Mouse (Mus musculus): Measurements from ENCODE around the gene Igsf11.

The Igsf11 gene

DNA sequence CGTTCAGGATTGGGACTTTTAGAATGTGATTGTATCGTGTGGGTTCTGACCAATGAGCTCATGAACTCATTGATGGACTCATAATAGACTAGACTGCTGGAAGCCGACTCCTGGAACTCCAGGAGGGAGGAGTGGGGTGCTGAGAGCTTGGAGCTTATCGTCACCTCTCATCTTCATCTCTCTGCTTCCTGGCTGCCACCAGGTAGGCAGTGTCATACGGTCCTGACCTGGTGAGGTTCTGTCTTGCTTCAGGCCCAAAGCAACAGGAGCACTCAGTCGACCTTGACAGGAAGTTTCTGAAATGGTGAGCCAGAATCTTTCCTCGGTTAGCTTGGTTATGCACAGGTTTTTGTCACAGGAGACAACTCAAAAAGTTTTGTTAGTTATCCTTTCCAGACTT, at the start of gene Igsf11:
Gene Igsf11 (plus strand): TSS at position 301 of the 400 bp plus-strand sequence.
- no peak for DNase-seq

DNA sequence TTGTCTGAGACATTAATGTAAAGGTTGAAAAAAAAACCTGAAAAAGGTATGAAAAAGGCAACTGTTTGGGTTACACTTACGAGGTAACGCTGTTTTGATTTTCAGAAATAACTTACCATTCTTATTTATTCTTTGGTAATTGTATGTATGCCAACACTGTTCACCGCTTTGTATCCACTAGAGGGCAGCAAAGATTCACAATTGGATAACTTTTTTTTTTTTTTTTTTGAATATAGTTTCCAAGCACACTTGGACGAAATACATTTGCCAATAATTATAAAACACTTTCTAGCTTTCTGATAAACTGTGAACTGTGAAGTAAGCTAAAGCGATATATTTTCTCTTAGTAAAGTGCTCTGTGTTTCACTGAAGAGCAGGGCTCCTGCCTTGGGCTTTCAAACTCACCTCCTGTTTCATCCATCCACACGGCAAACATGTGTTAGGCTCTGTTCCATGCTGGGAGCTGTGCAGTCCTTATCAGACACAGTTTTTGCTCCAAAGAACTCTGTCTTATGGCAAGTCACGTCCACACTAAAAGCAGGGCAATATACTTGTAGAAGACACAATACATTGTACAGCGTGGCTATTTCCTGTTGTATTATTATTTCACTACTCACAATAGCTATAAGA, 34.2 kb upstream of the Igsf11 start:
- DNase-seq: no peak

DNA sequence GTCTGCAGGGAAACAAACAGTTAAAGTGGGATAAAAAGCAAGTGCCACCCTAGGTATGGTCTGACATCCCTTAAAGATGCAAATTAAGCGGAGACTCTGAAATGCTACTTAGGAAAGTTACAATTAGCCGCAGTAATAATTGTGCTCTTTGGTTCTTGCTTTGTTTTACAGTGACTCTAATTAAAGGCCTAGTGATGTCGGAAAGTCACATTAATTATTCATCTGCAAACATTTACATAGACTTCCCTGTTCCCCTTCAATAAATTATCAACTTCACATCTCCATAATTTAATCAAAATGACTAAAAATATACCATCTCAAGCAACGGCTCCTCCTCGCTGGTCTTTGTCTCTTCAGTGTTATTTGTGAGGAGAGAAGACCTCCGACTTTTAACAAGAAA, 31.9 kb upstream of the Igsf11 start:
- DNase-seq: no peak

DNA sequence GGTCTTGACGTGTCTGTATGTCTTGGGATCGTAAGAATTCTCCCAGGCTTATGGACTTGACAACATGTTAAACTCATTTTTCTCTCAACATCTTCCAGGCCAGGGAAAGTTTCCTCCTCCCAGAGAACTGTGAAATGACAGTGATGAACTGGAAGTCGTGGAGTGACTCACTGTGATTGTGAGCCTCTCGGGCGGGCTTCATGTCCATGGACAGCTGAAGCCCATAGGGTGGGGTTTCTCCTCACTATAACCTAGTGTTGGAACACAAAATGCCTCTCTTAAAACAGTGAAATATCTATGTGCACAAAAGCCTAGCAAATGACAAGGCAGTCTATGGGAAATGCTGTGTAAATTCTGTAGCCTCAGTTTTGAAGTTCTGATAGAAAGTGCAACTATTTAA, 28.1 kb upstream of the Igsf11 start:
- DNase-seq: no peak

DNA sequence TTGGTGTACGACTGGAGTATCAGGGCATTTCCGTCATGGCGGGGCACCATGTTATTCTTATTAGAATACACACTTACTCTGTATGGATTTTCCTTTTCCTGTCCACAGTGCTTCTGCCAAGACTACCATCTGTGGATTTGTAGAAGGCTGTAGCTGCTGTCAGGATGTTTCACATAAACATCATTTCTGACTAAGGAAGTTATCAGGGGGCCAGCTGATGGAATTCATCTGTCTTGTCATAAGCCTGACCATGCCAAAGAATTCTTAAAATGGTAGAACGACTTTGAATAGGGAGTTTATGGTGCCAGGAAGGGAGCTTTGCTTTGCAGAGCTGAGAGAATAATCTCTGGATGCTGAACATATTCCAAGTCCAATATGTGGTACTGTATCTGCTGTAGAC, 19.2 kb upstream of the Igsf11 start:
- no peak for DNase-seq

DNA sequence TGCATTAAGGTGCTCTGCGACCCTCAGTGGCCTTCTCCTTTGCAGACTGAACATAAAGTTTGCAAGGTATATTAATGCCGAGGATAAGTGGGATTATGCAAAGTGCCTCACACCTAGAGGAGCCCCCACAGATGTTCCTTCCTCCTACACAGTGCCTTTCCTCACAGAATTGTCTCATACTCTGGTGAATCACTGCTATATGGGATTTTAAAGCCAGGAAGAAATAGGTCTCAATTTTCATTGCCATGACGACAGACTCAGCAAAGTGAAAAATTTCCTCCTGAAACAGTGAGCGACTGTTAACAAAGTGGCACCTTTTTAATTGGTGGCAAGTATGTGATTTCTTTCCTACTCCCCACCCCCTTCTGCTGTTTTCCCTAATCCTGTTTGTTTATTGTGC, 18.0 kb upstream of the Igsf11 start:
- no peak for DNase-seq

DNA sequence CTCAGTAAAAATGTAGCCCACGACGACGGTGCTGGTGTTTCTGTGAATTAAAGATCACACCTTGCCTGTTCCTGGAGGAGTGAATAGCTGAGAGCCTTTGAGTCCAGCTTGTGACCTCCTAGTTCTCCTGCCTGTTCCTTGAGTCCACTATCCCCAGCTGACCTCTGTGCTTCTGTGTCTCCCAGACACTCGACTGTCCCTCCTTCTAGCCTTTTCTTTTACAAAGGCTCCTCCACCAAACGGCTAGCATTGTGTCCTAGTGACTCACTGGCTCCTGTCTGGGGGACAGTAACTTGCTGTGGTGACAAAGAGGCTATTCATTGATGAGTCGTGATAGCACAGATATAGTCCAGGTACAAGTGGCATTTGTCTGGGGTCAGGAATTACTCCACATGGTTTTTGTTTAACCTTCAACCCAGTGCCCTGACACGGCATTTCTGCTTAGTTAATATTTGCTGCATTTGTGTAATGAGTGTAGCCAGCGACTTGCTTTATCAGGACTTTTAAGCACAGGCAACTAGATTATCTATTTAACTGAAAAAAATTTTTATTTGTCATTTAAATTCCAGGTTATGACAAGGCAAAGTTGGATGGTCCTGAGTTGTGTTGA, 6.5 kb downstream of the Igsf11 start:
- peak; percentile 78 for DNase-seq

DNA sequence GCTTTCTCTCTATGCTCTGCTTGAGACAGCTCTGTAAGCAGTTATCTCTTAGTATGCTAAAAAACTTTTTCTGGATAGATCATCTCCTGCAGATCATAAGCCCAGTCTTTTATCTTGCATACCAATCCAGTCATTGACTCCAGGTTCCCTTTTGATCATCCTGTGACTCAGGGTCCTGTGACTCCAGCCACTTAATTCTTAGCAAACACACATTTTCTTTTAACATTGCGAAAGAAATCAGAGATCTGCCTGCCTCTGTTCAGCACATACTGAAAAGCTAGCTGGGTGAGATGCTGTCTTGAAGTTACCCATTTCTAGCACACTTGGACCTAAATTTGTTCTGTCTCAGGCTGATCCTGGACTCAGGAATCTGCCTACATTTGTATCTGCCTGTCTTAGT, 7.6 kb downstream of the Igsf11 start:
- no peak for DNase-seq

DNA sequence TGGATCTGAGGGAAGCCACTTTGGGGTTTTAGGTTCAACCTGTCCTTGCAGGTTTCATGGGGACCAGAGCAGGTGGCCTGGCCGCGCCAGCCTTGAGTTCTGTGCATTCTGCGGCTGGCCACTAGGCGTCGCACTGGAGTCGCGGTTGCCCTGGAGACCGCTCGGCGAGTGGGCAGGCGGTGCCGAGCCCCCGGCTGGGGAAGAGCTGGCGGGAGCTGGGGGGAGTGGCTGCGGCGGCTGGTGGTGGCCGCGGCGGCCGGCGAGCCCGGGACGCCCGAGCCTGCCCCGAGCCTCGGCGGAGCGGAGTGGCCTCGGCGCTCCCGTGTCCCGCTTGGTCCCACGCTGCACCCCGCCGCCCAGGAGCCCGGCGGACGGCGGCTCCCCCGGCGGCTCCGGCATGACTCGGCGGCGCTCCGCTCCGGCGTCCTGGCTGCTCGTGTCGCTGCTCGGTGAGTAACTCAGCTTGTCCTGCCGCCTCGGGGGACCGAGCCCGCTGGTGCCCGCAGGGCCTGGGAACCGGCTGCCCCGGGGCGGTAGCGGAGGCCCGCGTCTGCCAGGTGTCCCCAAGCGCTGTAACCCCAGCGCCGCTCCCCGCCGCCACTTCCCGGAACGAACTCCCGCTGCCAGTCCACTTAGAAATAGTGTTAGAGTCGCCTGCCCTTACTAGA, 9.8 kb downstream of the Igsf11 start:
- peak; percentile 92 for DNase-seq

DNA sequence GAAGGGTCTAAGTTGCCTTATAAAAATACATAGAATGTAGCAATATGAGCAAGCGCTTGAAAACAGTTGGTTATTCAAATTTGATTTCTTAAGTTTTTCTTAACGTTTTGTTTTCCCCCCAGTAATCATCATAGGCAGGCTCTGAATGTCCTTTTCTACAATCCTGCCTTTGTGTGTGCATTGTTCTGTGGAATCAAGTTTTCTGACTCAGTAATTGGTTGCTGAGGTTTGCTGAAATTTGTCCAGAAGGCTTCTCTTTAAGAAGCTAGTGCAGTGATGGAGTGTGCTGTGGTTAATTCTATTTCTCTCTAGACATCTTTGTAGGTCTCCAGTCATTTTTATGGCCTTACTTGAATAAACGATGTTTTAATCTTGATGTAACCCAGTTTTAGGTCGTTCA, 10.5 kb downstream of the Igsf11 start:
- no peak for DNase-seq

DNA sequence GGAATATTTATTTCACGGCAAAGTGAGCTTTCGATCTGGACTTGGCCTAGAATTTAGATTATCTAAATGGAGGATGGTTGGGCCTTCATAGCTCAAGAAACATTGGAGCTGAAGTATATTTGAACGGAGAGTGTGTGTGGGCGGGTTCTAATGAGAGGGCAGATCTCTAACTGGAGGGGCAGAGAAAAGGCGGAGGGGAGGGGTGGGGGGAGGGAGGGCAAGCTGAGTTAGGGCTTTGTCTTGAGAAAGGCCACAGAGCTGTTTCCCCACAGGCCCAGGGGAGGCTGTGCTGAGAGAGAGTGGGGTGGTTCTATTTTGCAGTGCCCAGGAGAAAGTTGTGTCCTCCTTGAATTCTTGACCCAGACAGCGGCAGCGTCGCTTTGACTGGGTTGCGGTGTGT, 11.7 kb downstream of the Igsf11 start:
- DNase-seq: peak; percentile 25

DNA sequence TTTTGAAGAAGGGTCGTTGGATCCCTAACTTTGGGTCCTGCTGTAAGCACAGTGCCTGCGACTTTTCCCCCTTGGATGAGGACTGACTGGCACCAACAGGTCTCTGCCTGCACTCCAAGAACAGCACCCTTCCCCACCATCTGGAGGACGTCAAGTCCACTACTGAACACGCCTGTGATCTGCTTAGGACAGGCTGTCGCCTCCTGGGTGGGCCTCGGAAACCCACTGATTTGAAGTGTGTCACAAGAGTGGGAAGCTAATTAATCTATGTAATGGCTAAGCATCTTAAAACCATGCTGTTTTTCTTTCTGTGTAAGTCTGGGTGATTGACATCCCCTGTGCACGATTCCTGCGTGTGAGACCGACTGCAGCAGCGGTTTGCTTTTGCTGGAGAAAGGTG, 13.4 kb downstream of the Igsf11 start:
- DNase-seq: peak; percentile 2

DNA sequence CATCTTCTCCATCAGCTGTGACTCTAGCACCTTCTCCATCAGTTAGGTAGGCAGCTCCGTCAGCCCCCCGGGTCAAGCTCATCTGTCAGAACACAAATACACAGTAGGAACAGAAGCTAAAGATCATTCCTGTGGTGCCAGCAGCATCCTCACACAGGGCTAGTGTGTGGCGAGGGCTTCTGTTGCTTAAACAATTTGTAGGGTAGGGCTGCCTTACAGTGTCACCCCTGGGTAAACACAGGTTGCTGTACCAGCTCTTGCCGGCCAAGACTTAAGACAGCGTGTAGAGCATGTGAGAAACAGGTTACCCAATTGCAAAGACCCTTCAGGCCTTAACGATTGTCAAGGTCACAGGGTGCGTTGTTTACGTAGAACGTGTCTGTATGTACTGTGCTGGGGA, 15.8 kb downstream of the Igsf11 start:
- DNase-seq: no peak

DNA sequence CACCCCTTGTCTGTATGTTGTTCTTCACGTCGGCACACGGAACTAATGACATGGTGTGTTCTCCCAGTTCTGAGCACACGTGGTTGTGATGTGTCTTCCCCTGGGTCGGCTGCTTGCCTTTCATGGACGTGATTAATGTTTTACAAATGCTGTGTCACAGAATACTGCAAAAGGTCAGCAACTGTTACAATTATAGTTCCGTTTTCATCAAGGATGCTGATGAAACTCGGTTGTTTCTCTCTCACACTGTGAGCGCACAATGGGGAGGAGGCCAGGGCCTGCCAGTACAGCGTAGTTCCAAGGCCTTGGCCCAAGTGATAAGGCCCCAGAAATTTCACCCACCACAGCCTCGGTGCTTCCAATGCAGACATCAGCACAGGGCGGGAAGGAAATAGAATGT, 17.0 kb downstream of the Igsf11 start:
- peak; percentile 26 for DNase-seq

DNA sequence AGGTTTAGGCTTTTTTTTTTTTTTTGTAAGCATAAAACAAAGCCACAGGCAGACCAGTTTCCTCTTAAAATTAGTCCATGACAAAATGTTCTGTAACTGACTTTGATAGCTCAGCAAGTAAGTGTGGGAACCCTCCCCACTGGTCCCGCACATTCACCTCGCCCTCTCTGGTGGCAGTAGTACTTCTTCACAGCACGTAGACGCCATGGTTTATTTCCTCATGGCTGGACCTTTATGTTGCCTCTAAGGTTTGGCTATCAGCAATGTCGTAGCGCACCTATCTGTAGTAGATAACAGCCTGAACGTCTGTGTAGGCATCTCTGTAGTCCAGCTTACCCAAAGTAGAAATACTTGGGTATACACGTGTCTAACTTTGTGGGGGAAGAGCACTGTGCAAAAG, 17.6 kb downstream of the Igsf11 start:
- peak; percentile 1 for DNase-seq

DNA sequence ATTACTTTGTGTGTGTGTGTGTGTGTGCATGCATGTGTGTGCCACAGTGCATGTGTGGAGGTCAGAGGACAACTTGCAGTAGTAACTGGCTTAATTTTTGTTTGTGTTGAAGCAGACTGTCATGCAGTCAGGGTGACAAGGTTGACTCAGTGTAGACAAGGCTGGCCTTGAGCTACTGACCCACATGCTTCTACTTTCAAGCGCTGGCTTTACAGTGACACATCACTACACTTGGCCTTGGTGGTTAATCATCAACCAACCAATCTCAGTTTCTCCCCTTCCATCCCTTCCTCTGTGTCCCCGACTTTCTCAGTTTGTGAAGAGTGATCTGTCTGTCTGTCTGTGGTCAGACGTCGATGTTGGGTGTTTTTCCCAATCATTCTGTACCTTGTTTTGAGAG, 23.0 kb downstream of the Igsf11 start:
- DNase-seq: no peak

DNA sequence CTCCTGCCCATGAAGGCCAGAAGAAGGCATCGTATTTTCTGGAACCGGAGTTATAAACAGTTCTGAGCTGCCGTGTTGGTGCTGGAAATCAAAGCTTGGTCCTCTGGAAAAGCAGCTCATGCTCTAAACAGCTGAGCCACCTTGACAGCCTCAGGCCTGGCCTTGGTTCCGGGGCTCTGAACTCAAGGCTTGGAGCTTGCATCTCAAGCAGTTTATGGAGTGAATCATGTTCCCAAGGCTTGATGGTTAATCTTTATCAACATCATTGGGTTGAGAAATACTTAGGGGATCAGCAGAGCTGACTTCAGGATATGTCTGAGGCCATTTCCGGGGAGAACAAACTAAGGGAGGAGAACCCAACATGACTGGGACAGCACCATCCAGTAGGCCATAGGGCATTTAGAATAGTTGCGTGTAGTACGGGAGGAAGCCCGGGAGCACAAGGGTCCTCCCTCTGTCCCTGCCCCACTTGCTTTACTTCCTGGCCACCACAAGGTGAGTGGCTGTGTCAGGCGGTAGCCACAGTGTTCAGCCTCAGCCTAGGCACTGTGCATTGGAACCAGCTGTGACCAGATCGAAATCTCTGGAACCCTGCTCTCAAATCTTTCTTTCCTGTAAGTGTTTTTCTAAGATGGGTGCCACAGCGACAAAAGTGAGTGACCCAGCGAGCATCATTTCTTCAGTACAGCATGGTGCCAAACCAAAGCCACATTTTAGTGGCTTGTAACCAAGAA, 23.7 kb downstream of the Igsf11 start:
- no peak for DNase-seq

DNA sequence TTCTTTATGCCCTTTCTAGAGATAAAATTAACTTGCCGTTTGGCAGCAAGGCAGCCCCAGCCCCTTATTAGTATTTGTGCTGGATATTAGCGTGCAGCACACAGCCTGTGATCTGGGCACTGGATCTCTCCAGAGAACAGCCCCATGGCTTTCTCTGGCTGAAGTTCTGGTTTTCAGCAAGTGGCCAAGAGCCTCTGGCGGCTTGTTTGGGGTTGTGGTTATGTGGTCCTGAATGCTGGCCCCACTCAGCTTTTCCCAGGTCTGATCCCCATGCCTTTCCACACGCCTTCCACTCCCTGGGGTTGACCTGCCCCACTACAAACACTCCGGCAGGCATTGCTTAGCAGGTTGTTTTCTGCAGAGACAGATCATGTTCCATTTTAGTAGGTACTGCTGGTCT, 24.4 kb downstream of the Igsf11 start:
- no peak for DNase-seq

DNA sequence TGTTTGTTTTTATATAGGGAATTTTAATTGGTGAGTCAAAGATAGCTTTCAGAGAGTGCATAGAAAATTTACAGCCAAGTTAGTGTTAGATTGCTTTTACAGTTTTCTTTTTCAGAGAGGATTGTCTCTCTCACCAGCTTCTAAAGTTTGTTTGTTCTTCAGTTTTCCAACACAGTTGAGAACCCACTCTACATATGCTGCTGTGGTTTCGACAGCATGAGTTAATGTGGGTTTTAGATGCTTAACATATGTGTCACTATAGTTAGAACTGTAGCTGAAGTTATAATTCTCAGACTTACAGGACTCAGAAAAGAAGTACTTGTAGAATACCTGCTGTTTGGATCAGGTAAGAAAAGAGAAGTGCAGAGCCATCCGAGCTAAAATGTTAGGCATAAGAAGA, 25.6 kb downstream of the Igsf11 start:
- DNase-seq: no peak

DNA sequence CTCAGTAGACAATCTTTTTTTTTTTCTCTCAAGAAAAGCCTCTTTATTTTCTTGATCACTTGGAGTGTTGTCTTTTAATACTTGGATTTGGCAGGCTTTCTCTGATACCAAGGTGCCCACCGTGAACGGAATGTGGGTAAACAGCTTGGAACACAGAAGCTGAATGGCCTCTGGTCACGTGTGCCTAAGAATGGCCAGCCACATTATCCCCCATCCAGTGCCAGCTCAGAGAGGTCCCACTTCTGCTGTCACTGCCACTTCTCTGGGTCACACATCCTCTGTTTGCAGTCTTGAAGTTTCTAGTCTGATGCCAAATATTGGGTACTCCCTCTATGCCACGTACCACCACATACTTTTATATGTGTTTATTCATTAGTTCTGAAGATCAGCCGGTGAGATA, 28.0 kb downstream of the Igsf11 start:
- no peak for DNase-seq

DNA sequence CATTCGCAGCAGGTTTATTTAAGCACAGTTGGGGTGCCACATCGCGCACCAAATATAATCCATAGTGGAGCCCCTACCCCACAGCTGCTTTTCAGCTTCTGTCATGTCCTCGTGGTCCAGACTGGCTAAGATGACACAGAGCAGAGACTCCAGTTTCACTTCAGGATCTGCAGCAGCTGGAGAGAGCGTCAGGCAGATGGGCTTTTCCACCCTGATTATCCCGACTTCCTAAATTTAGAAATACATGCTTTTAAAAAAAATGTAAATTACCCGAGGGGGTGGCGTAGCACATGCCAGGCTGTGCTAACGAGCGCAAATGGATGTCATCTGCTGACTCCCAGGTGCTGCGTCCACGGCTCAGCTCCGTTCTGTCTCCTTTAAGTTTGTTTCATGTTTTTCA, 32.5 kb downstream of the Igsf11 start:
- no peak for DNase-seq

DNA sequence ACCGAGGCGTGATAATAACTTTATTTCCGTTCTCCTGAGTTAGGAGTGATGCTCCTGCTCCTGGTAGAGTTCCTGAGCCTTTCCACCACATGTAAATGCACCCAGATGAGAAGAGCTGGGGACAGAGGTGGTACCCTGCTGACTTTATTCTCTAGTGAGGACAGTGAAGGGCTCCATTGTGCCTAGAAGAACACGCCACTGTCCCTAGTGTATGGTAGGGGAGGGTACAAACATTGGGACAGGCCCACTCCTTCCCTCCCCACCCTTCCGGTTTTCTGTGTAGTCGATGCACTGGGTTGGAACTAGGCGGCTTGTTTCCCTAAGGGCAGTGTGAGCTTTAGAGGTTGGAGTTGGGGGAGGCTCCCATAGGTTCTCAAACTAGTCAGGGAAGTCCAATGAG, 36.3 kb downstream of the Igsf11 start:
- DNase-seq: no peak

DNA sequence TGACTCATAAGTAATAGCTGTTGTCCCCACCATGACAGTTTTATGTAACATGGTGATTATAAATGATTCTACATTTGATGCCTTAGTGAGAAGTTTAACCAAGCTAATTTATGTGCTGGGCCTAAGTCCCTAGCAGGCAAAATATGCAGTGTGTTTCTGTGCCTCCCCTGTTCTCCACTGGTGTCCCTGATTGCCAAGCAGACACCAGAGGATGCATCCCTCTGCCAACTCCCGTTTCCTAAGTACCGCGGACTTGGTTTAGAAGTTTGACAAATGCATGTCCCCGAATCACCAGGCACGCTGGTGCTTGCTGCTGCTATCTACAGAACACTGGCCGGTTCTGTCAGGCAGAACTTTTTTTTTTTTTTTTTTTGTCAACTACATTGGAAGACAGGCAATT, 39.0 kb downstream of the Igsf11 start:
- DNase-seq: no peak

DNA sequence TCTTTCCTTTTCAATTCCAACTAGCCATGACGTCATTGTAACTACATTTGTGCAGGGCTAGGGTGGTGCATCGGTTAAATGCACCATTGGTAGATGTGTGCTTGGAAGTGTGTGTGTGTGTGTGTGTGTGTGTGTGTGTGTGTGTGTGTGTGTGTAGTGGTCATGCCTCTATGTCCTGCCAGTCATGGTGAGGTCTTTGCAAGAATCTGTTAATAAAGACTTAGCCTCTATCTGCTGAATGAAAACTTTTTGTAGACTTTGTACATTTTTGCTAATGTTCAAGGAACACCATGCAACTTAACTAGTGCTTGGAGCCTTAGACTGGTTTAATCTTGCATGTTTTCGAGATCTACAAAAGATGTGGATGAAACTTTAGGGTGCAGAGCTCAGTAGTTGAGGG, 48.3 kb downstream of the Igsf11 start:
- DNase-seq: no peak
